Mouse (Mus musculus): ENCODE results near the gene Mettl7a2.
"Not testable (repeated sequence)": the region's sequence is repeated elsewhere in the genome, so short reads cannot be mapped to it uniquely, and the experiment has no call there.

- not testable (repeated sequence) for TF ChIP-seq CTCF, EP300 (IDR thresholded peaks at IDR 0.05; ENCODE audit: low read depth)
Observed at GRCm38 (mm10) chr15:100365967-100366366, 13.0 kb downstream of the Mettl7a2 start.
